Mouse (Mus musculus): ENCODE results near the gene Pga5. TPM values are rescaled to one million over a fixed set of nuclear protein-coding genes. Genes with fewer than 3 reads are reported as not detected.
A peak's percentile ranks its signal among the peaks of the same experiment; 100 is the strongest.

The Pga5 gene
- total and polyA plus RNA-seq, 2 experiments from 2014 or later: not detected

- no peaks in the 10 kb centered on the region for H3K9me3 ChIP-seq (ENCODE audit: low read length)
- ATAC-seq (no peak), DNase-seq (no peak)
- no peaks in the 10 kb centered on the region for H3K27me3 ChIP-seq (ENCODE audit: insufficient read depth, low read length)
- H3K4me3 ChIP-seq (ENCODE audit: low read depth, low read length): no peak overlapping the region
- H3K9ac ChIP-seq: no peak overlapping the region
- no peak for TF ChIP-seq CTCF (IDR thresholded peaks at IDR 0.05; ENCODE audit: low read depth)
- no peak overlapping the region for H3K4me2 ChIP-seq (ENCODE audit: low read depth)
- no peaks in the 10 kb centered on the region for H3K4me1 ChIP-seq (ENCODE audit: insufficient read depth)
- H3K27ac ChIP-seq (ENCODE audit: low read depth, low read length): no peak overlapping the region
- WGBS: 22% methylated on average over 1 of the region's 1 CpGs
- H3K36me3 ChIP-seq (ENCODE audit: insufficient read depth): no peaks in the 10 kb centered on the region
Observed at GRCm38 (mm10) chr19:10673275-10673674, 4.6 kb downstream of the Pga5 start.

GRCm38 (mm10) chr19:10671854-10672417, 5.9 kb downstream of the Pga5 start:
- no peak for TF ChIP-seq CTCF (IDR thresholded peaks at IDR 0.05; ENCODE audit: low read depth)
- H3K9ac ChIP-seq: no peak overlapping the region
- WGBS: 73% methylated on average over 9 of the region's 9 CpGs

GRCm38 (mm10) chr19:10671319-10671718, 6.6 kb downstream of the Pga5 start:
- WGBS: 87% methylated on average over 4 of the region's 4 CpGs
- ATAC-seq (no peak), DNase-seq (no peak)
- no peaks in the 10 kb centered on the region for H3K36me3 ChIP-seq (ENCODE audit: insufficient read depth)
- no peaks in the 10 kb centered on the region for H3K9me3 ChIP-seq (ENCODE audit: low read length)
- H3K4me1 ChIP-seq (ENCODE audit: insufficient read depth): no peaks in the 10 kb centered on the region
- H3K27ac ChIP-seq (ENCODE audit: low read depth, low read length): no peak overlapping the region
- H3K9ac ChIP-seq: no peak overlapping the region
- no peak for TF ChIP-seq CTCF (IDR thresholded peaks at IDR 0.05; ENCODE audit: low read depth)
- no peak overlapping the region for H3K4me2 ChIP-seq (ENCODE audit: low read depth)
- no peak overlapping the region for H3K4me3 ChIP-seq (ENCODE audit: low read depth, low read length)
- no peaks in the 10 kb centered on the region for H3K27me3 ChIP-seq (ENCODE audit: insufficient read depth, low read length)

More at GRCm38 (mm10) chr19:10671854-10672417, 5.9 kb downstream of the Pga5 start:
- H3K27ac ChIP-seq (ENCODE audit: low read depth, low read length): no peak overlapping the region
- no peaks in the 10 kb centered on the region for H3K27me3 ChIP-seq (ENCODE audit: insufficient read depth, low read length)
- no peak overlapping the region for H3K4me3 ChIP-seq (ENCODE audit: low read depth, low read length)
- no peaks in the 10 kb centered on the region for H3K4me1 ChIP-seq (ENCODE audit: insufficient read depth)
- no peaks in the 10 kb centered on the region for H3K9me3 ChIP-seq (ENCODE audit: low read length)
- DNase-seq (no peak), ATAC-seq (no peak)
- no peaks in the 10 kb centered on the region for H3K36me3 ChIP-seq (ENCODE audit: insufficient read depth)
- H3K4me2 ChIP-seq (ENCODE audit: low read depth): no peak overlapping the region

GRCm38 (mm10) chr19:10665499-10665898, 12.4 kb downstream of the Pga5 start:
- Histone ChIP-seq H3K4me1 (ENCODE audit: insufficient read depth) (no peaks in the 10 kb centered on the region), H3K27ac (ENCODE audit: low read depth, low read length) (no peak overlapping the region), H3K9ac (no peak overlapping the region), H3K27me3 (ENCODE audit: insufficient read depth, low read length) (no peaks in the 10 kb centered on the region), H3K9me3 (ENCODE audit: low read length) (no peaks in the 10 kb centered on the region), H3K4me2 (ENCODE audit: low read depth) (no peak overlapping the region), H3K36me3 (ENCODE audit: insufficient read depth) (no peaks in the 10 kb centered on the region), H3K4me3 (ENCODE audit: low read depth, low read length) (no peak overlapping the region)
- ATAC-seq (peak; percentile 86), DNase-seq (peak; percentile 78)
- TF ChIP-seq CTCF (IDR thresholded peaks at IDR 0.05; ENCODE audit: low read depth): peak; percentile 86
- WGBS: 4% methylated on average over 2 of the region's 2 CpGs

- WGBS: 68% methylated on average over 3 of the region's 3 CpGs
- H3K4me1 ChIP-seq (ENCODE audit: insufficient read depth): no peaks in the 10 kb centered on the region
- ATAC-seq (0 out of 2 replicates have a peak, but pooled peaks have one; percentile 8), DNase-seq (no peak)
- H3K9ac ChIP-seq: no peak overlapping the region
- no peak for TF ChIP-seq CTCF (IDR thresholded peaks at IDR 0.05; ENCODE audit: low read depth)
- no peak overlapping the region for H3K4me3 ChIP-seq (ENCODE audit: low read depth, low read length)
- no peak overlapping the region for H3K27ac ChIP-seq (ENCODE audit: low read depth, low read length)
- H3K27me3 ChIP-seq (ENCODE audit: insufficient read depth, low read length): no peaks in the 10 kb centered on the region
- H3K4me2 ChIP-seq (ENCODE audit: low read depth): no peak overlapping the region
- no peaks in the 10 kb centered on the region for H3K36me3 ChIP-seq (ENCODE audit: insufficient read depth)
- H3K9me3 ChIP-seq (ENCODE audit: low read length): no peaks in the 10 kb centered on the region
Observed at GRCm38 (mm10) chr19:10665093-10665492, 12.8 kb downstream of the Pga5 start.

GRCm38 (mm10) chr19:10662665-10663064, 15.2 kb downstream of the Pga5 start:
- Histone ChIP-seq H3K36me3 (ENCODE audit: insufficient read depth) (no peaks in the 10 kb centered on the region), H3K9me3 (ENCODE audit: low read length) (no peaks in the 10 kb centered on the region), H3K4me1 (ENCODE audit: insufficient read depth) (no peaks in the 10 kb centered on the region), H3K27me3 (ENCODE audit: insufficient read depth, low read length) (no peaks in the 10 kb centered on the region), H3K27ac (ENCODE audit: low read depth, low read length) (no peak overlapping the region), H3K4me2 (ENCODE audit: low read depth) (no peak overlapping the region), H3K9ac (no peak overlapping the region), H3K4me3 (ENCODE audit: low read depth, low read length) (no peak overlapping the region)
- WGBS: 75% methylated on average over 3 of the region's 3 CpGs
- DNase-seq (no peak), ATAC-seq (no peak)
- no peak for TF ChIP-seq CTCF (IDR thresholded peaks at IDR 0.05; ENCODE audit: low read depth)

GRCm38 (mm10) chr19:10661919-10662318, 16.0 kb downstream of the Pga5 start:
- no peak overlapping the region for H3K4me2 ChIP-seq (ENCODE audit: low read depth)

More at GRCm38 (mm10) chr19:10661919-10662318, 16.0 kb downstream of the Pga5 start:
- H3K36me3 ChIP-seq (ENCODE audit: insufficient read depth): no peaks in the 10 kb centered on the region
- no peak overlapping the region for H3K9ac ChIP-seq
- H3K4me3 ChIP-seq (ENCODE audit: low read depth, low read length): no peak overlapping the region
- H3K4me1 ChIP-seq (ENCODE audit: insufficient read depth): no peaks in the 10 kb centered on the region
- no peaks in the 10 kb centered on the region for H3K9me3 ChIP-seq (ENCODE audit: low read length)
- H3K27ac ChIP-seq (ENCODE audit: low read depth, low read length): no peak overlapping the region
- DNase-seq (no peak), ATAC-seq (no peak)
- no peaks in the 10 kb centered on the region for H3K27me3 ChIP-seq (ENCODE audit: insufficient read depth, low read length)
- no peak for TF ChIP-seq CTCF (IDR thresholded peaks at IDR 0.05; ENCODE audit: low read depth)
- WGBS: 87% methylated on average over 2 of the region's 2 CpGs

Data from forebrain, postnatal 0 days (tissue).